Mouse (Mus musculus) kidney, adult 18-20 months (tissue): Measurements from ENCODE around the gene Fam229b.

ENCODE experiments used
- DNase-seq: peaks from one replicate; pipeline ENCODE4 v3.0.0; 2021

The Fam229b gene

DNA sequence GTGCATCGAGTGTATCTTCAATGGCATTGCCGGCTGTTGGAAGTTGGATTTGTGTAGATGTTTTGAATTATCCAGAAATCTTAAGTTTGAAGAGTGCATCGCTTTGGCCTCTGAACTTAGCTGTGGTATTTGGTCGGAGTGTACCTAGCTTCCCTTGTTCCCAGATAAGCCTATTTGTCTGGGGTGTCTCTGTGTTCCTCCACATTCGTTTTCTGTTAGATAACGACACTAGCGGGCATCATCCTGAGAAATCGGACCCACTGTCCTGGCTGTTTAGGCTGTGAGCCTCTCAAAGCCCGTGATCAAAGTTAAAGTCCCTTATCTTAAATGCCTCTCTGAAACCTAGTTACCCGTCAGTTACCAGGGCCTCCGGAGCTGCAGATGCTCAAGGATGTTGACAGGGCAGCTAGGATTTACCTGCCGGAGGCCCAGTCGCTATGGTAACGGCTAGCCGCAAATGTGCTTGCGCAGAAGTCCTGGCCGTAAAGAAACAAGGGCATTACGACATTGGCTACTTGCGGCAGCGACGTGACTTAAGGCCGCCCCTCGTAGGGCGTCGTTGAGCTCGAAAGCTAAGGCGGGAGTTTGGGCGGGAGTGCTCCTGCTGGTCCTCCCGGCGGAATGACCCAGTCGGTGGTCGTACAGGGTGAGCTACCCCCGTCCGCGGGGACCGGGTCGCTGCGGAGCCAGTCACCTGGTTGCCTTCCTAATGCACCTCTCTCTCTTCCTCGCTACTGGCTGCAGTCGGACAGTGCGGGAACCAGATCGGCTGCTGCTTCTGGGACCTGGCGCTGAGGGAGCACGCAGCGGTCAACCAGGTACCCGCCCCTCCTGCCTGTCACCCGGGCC is at the start of gene Fam229b, which contains the start of gene Tube1:
Fam229b (minus strand) TSS at position 453 of the 849 bp plus-strand sequence.
Tube1 (plus strand) TSS at position 515 of the 849 bp plus-strand sequence.
- DNase-seq = peak; percentile 89

DNA sequence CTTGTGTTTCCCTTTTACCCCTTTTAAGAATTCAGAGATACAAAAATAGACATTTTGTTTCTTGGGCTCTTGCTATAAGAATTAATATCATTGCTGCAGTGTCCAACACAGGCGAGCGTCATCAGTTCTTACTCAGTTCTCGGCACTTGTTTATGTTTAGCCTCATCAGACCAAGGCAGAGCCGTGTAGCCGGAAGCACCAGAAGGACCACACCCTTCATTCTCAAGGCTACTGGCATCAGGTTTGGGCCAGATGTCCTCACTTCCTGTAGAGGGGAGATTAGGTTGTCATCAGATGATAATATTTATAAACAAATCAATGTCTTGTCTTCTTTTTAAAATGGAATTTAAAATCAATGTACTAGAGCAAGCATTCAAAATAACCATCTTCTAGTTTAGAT is 43.3 kb upstream of the Fam229b start:
- no peak for DNase-seq

DNA sequence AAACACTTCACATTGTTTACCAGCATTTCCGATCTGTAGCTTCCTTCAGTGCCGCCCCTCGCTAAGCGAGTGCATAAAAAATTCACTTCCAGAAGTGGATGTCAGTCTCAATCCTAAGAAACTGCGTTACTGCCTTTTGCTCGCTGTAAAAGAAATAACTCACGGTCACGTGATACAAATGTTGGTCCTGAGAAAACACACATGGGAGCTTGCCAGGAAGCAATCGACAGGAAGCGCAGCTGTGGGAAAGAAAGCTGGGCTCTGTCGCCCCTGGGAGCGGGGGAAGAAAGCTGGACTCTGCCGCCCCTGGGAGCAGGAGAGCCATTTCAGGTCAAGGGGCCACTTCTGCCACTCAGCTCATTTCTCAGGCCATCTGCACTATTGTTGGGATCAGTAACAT is 39.4 kb upstream of the Fam229b start:
- DNase-seq = peak; percentile 27

DNA sequence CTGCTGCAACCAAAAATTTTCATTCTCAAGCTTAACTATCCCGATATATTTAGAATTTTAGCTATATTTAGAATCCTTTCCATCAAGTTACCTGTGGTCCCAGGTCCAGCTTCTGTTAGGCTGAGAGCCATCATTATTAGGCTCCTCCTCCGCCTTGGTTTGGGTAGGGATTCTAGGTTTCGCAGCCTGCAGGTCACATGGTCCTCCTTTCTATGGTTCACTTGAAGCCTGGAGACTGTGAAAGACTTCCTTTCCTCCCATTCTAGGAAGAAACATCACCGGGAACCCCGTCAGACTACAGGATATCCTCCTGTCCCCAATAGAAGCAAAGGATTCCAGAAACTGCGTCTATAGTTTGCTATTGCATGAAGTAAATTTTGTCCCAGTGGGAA is 38.8 kb upstream of the Fam229b start:
- DNase-seq = peak; percentile 5

DNA sequence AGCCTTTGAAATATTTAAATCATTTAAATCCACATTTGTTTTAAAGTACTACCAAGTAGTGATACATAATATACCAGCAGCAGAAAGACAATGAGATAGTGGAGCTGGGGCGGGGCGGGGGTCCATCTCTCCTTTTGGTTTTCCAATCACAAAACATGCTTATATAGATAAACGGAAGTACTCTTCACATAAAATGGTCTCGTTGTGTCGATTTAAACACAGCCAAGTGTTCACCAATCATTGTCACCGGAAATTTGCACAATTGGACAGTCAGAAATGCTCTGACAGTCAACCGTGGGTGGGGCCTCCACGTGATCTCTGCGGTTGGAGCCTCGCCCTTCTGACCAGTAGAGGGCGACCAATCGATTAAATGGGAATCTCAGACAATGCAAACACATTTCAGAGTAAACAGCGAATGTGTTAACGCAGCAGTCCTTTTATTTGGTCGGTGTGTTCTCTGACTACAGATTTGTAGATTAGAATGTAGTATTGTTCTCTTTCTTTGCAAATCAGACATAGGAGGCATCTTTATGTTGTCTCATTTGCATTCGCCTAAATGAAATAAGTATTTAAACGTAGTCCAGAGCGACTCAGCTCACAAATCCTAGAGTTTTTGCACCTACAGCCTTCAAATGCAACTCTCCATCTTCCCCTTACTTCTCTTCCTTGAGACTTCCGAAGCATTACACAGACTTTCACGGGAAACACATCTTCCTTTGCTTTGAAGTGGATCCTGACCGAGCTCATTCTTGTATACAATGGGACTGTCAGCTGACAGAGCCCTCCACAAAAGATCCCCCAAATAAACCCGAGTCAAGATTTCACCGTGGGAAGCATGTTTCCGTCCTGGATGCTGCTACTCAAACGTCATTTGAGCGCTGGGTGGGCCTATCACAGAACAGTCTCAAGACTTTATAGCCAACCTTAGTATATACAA is 38.2 kb upstream of the Fam229b start:
- peak; percentile 85 for DNase-seq

DNA sequence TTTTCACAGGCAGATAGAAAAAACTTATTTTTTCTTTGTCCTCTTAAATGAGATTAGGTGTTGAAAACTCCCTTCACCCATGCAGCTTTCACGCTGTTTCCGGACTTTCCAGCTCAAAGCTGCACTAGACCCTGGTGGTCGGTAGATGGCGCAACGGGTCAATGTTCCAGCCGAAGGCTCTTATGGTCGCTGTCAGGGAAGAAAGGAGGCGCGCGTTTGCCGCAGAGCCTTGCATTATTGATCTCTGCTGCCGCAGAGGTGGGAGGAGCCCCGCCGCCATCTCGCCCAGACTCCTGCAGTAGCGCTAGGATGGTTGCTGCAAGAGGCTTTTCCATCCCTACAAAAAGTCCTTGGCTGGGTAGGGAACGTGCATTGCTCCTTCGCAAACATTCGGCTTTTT is 37.4 kb upstream of the Fam229b start:
- DNase-seq = peak; percentile 90

DNA sequence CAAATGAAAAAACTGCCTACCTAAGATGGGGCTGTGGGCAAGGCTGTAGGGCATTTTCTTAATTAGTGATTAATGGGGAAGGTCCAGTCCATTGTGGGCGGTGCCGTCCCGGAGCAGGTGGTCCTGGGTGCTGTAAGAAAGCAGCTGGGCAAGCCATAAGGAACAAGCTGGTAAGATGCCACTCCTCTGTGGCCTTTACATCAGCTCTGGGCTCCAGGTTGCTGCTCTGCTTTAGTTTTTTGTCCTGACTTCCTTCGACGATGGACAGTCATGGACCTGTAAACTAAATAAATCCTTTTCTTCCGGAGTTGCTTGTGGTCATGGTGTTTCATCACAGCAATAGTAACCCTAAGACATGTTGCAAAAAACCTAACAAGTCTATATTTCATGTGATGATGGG is 37.0 kb upstream of the Fam229b start:
- no peak for DNase-seq

DNA sequence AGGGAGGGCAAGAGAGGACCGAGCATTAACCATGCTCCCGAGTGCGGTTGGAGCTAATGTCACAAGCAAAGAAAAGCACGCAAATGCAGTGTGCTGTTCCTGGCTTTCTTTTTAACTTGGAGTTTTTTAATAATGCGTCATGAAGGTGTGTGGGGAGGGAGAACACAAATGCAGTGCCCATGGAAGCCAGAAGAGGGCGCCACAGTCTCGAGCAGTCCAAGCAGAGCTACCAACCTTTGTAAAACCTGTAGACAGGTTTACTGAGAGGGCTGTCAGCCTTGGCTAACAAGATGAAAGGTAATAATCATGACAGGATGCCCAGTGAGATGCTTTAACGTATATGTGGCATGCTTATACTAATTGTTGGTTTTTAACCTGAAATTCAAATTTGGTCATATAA is 36.5 kb upstream of the Fam229b start:
- DNase-seq = peak; percentile 71

DNA sequence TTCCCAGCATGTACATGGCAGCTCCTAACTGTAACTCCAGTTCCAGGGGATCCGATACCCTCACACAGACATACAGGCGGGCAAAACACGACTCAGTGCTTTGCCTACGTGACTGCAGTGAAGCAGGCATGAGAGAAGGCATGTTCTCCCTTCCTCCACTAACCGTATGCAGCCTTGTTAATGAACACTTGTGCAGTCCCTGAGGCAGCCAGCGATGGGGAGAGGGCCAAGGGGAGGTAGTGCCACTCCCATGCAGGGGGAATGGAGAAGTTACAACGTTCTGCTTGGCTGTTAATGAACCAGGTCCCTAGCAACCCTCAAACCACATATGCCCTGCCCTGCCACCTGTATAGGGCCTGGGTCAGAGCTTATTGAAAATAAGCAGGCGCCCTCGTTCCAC is 35.9 kb upstream of the Fam229b start:
- peak; percentile 4 for DNase-seq

DNA sequence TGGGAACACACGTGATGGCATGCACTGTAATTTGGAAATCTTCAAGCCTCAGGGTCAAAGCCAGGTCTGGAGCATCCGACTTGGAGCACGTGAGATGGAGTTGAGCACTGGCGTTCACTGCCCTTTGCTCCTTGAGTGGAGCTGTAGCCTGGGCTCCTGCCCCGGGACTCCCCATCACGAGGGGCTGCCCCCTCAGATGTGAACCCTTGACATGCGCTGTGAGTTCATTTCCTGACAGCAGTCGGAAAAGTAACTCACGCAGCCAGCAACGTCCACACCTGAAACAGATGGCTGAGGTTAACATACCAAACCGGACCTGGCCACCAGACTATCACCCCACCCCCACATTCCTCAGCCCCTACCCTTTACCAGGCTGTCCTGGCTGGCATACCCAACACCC is 33.9 kb upstream of the Fam229b start:
- DNase-seq = no peak

DNA sequence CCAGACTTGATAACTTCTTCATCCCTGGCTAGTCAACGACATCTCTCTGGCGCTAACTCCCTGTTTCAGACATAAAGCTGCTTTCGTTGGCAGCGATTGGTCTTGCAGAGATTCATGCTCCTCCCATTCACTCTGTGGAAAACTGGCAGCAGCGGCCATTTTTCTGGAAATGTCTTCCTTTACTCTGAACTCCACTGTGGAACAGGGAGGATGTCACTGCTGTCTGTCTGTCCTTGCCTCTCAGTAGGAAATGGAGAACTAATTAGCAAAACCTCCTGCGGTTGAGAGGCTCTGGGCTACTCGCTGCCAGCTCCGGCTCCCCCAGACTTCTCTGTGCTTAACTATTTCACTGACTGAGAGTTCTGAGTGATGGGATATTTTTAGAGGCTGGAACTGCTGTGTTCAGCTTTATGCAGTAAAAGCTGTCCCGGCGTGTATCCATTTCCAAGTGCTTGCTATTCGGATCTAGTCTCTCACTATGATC is 32.0 kb upstream of the Fam229b start:
- DNase-seq = no peak

DNA sequence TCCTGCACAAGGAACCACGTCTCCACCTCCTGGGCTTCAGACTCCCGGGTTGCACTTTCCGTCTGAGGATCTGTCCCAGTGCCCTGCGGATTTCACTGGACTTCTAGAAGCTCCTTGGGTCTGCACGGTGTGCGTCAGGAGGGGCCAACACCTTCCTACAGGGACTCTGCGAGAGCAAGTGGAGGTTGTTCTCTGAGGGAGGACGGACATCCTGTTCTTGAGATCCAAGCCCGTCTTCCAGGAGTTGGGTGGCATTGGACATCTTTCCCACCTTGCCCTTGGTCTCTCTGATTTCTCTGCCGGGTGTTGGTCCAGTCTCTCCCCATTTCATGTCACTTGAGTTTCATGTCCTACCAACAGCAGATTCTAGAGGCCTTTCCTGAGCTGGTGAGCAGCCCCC is 30.0 kb upstream of the Fam229b start, which contains the start of gene Ccn6:
Ccn6 (minus strand) TSS at position 101 of the 400 bp plus-strand sequence.
- DNase-seq = no peak

DNA sequence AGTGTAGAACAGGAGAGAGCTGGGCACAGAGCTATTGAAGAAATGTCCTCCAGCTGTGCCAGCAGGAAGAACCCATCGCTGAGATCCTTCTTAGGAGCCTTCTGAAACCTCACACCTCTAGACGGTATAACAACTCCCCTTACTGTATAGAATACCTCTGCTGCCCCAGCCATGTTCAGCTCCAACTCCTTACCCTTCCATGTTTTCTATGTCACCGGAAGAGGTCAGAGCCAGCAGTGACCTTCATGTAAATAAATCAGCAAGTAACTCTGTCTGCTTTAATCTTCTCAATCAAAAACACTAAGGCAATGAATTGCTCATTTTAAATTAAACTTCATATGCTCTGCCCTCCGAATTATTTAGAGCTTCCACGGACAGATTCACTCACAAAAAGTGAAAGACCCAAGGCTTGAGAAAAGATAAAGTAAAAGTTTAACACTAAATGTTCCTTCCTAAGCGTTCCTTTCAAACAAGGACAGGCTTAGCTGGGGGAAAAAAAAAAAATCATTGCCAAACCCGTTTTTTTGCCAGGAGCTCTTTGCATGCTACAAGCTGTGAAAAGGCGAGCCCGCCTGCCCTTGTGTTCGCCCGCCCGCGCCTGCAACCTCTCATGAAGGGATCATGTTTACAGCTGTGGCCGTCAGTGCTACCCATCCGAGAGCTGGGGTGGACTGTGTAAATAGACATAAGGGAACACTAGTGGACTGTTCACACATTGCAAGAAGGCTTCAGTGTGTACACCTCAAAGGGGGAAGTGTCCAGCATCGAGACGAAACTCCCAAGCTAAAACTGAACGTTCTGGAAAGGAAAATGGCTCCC is 29.2 kb upstream of the Fam229b start:
- peak; percentile 16 for DNase-seq

DNA sequence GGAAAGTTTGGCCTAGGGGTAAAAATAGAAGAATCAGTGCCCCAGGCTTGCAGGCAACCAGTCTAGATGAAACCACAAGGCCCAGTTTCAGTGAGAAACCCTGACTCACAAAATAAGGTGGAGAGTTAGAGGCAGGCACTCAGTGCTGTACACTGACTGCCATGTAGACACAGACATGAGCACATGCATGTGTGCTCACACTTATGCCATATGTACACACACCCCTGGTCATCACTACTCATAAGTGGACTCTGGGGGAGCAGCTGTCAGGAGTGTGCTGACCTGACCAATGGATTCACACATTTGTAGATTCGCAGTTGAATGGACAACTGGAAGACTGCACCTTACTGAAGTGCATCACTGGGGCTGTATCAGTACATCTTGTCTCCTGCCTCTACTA is 27.7 kb upstream of the Fam229b start:
- DNase-seq = no peak

DNA sequence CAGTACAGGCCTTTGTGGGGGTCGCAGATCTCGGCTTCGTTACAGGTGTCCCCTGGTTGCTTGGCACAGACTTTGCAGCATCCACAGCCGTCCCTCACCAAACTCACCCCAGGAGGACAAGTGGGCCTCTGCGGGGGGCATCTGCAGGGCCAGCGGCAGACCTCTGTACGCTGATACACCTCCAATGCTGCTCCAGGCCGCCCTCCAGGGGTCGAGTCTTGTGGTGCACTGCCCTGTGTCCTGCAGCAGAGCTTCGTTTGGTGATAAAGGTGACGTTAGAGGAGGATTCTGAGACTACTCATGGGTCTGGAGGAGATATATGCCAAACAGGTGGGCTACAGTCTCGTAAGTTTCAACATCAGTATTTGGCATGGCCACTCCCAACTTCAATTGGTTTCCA is 24.6 kb upstream of the Fam229b start:
- DNase-seq = no peak

DNA sequence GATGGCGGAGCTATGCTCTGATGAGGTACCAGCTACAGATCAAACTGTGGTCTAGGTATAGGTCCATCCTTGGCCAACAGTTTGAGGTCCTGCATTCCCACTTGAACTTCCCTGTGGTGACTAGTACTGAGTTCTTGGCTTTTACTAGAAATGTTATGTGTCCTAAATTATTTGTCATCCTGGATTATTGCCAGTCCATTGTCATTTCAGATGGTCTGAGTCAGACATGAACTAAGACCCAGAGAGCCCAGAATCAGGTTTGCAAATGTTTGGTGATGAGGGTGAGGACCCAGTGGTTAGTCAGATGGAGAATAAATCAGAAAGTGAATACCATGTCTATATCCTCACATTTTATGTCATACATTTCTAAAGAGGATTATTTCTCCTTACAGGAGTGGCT is 23.6 kb upstream of the Fam229b start:
- no peak for DNase-seq

DNA sequence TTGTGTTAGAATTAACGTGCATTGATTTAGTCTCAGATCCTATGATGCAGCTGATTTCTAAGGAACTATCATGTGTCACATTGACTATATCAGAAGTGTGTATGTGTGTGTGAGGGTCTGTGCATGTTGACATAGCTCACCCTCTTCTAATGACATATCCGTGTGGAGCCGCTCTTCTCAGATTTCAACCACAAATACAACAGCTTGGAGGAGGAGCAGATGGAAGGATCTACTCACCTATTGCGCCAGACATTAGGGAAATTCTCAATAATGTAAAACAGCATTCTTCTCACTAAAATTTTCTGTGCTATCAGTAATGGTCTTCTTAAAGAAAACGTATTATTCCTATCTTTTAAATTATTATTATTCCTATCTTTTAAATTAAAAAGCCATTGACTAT is 23.0 kb upstream of the Fam229b start:
- no peak for DNase-seq

DNA sequence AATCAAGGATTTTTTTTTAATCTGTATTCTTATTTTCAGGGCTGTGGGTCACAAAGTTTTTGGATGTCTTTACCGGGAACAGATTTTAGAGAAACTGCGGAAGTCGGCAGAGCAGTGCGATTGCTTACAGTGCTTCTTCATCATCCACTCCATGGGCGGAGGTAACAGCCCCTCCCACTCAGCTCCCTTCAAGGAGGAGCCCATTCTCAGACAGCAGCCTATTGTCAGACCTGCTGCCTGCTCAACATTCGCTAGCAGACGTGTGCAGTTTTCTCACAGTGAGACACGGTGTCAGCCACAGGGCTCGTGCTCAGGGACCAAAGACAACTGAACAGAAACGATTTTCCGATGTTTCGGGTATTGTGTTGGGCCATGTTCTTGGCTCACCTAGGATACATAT is 8.5 kb upstream of the Fam229b start:
- DNase-seq = no peak

DNA sequence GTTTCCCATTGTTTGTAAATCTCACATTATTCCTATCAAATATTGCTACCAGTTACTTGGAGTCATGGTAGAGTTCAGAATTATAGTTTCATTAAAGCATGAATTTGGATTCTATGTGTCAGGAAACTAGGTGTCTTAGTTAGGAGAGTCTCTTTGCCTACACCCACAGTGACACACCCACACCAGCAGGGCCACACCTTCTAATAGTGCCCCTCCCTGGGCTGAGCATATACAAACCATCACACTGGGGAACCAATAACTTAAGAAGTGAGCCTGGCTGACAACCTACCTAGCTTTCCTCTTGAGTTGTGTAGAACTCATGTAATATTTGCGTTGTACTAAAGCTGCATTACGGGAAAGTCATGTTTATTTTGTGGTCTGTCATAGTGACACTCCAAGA is 7.7 kb upstream of the Fam229b start:
- DNase-seq = no peak

DNA sequence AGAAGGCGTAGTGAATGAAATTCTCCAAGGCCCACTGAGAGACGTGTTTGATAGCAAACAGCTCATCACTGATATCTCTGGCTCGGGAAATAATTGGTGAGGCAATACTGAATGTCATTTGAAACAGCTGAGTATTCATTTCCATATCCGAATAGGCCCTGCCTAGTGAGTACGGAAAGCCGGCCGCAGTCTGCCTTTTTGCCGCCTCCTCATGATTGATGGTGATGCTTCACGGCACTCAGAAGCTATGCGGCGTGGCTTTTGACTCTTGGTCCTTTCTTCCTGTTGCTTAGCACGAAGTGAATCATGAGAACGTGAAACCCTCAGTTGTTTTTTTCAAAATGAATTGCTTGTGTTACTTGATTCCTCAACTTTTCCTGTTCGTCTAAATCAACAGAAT is 7.1 kb upstream of the Fam229b start:
- no peak for DNase-seq

DNA sequence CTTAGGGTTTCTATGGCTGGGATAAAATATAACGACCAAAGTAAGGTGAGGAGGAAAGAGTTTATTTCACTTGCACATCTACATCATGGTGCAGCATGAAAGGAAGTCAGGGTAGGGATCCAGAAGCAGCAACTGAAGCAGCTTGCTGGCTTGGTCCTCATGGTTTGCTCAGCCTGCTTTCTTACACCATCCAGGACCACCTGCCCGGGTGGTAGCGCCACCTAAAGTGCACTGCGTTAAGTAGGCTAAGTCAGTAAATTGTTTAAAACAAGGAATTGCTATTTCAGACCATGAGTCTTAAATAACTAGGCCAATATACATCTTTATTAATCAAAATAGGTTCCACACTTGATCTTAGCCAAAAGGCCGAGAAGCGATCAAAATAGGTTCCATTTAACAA is 5.0 kb upstream of the Fam229b start:
- DNase-seq = no peak

DNA sequence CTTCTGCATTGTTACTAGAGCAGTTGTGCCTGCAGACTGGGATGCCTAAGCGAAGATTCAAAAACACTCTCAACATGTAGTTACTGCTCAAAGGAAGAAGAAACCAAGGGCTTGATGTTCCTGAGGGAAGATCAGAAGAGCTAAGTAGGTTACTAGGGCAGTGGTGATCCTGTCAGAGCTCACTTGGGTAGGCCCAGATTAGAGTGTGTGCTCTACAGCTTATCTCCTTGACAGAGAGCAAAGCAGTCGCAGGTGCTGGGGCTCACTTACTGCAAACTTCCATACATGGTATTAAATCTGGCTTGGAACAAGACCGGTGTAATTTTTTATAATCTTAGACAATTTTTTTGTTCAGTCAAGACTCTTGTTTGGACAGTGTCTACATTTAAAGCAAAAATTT is 4.1 kb upstream of the Fam229b start:
- no peak for DNase-seq

DNA sequence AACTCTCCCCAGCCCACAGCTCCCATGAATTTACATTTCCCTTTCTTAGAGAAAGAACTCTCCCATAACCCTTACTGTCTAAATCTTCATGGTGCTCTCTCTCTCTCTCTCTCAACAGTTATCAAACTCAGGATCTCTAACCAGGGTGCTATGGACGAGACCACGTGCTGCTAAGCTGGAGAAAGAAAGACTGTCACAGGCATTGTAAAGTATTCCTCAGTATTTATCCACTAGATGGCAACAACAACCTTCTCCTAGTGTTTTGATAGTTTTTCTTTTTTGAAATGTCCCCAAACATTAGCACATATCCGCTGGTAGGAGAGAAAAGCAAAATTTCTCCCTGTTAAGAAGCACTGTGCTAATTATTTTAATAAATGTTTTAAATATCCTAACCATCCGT is 12.3 kb downstream of the Fam229b start:
- DNase-seq = no peak
